Mouse (Mus musculus) heart, postnatal 0 days (tissue): ENCODE measurements at regions not wholly inside any gene's neighbourhood (a gene's known extent, or its start where the extent isn't known, plus 50 kb on each side); places are given as distances from the start of the nearest gene placed in this dataset.

Source experiments
- ATAC-seq: fragments of 200-750 bp; cut with Nextera tagmentation; 2 replicates; pipeline ENCODE4 v1.8.0; 2017; ENCODE audit warnings: low read depth, moderate number of reproducible peaks, moderate library complexity; ENCODE audit not compliant: insufficient read depth
- DNase-seq: peaks from one replicate; pipeline ENCODE4 v3.0.0-alpha.2; 2016; ENCODE audit warnings: low spot score
- H3K27ac ChIP-seq: fragments of 300-500 bp; sonication (generic); 2 replicates; pipeline ENCODE4 v1.5.1; 2014; ENCODE audit warnings: low read depth, mild to moderate bottlenecking
- H3K27me3 ChIP-seq: fragments of 300-500 bp; sonication (generic); 2 replicates; pipeline ENCODE4 v1.6.1; 2014; ENCODE audit warnings: low read length, mixed read lengths; ENCODE audit not compliant: control insufficient read depth, insufficient read depth
- H3K36me3 ChIP-seq: fragments of 300-500 bp; sonication (generic); replicated peaks from 2 replicates; pipeline ENCODE4 v1.6.1; 2014; ENCODE audit warnings: low read length, mixed read lengths; ENCODE audit not compliant: control insufficient read depth, insufficient read depth
- H3K4me1 ChIP-seq: fragments of 300-500 bp; sonication (generic); 2 replicates; pipeline ENCODE4 v1.6.1; 2014; ENCODE audit warnings: antibody characterized with exemption; ENCODE audit not compliant: control insufficient read depth, insufficient read depth
- H3K4me2 ChIP-seq: fragments of 300-500 bp; sonication (generic); 2 replicates; pipeline ENCODE4 v1.6.1; 2014; ENCODE audit warnings: low read depth, mild to moderate bottlenecking, low read length, moderate library complexity
- H3K4me3 ChIP-seq: fragments of 300-500 bp; sonication (generic); 2 replicates; pipeline ENCODE4 v1.5.1; 2014; ENCODE audit warnings: low read depth, low read length
- H3K9ac ChIP-seq: fragments of 300-500 bp; sonication (generic); replicated peaks from 2 replicates; pipeline ENCODE4 v1.6.1; 2014; ENCODE audit warnings: low read depth, low read length, mixed read lengths
- H3K9me3 ChIP-seq: fragments of 300-500 bp; sonication (generic); replicated peaks from 2 replicates; pipeline ENCODE4 v1.6.1; 2016; ENCODE audit warnings: low read length; ENCODE audit not compliant: control insufficient read depth
- CTCF ChIP-seq: IDR thresholded peaks from 2 replicates; pipeline ENCODE4 v1.5.1; 2016; ENCODE audit warnings: antibody characterized with exemption, control low read depth, low read depth
- EP300 ChIP-seq: IDR thresholded peaks from 2 replicates; pipeline ENCODE4 v1.6.1; 2016; ENCODE audit warnings: antibody characterized with exemption, low read depth
- WGBS: fragments of 180-500 bp; shearing (Covaris S2); extraction: QIAGEN DNeasy Blood & Tissue Kit; methylation state at CpG from one replicate; pipeline ENCODE4 v1.1.7; 2014; 5-methylcytosine and 5-hydroxymethylcytosine counted together

- TF ChIP-seq EP300, result no peak
- TF ChIP-seq CTCF, result no peak
- Histone ChIP-seq H3K4me2 (no peak overlapping the region), H3K9me3 (no peaks in the 10 kb centered on the region), H3K9ac (no peak overlapping the region), H3K36me3 (no peaks in the 10 kb centered on the region), H3K4me3 (no peak overlapping the region), H3K4me1 (no peaks in the 10 kb centered on the region), H3K27ac (peak overlapping the region; percentile 32; the same call in 1 of the 2 replicates), H3K27me3 (no peaks in the 10 kb centered on the region)
- DNase-seq, result no peak
- 94% methylated on average over 3 of the region's 3 CpGs for WGBS
- no peak for ATAC-seq
These were observed 92.0 kb downstream of the Cops8 start for GRCm38 (mm10) chr1:90694761-90695160.

GRCm38 (mm10) chr1:90695166-90695749 lies 92.5 kb downstream of the Cops8 start:
- ATAC-seq, result no peak
- Histone ChIP-seq H3K9ac (no peak overlapping the region), H3K4me1 (no peaks in the 10 kb centered on the region), H3K9me3 (no peaks in the 10 kb centered on the region), H3K27me3 (no peaks in the 10 kb centered on the region), H3K36me3 (no peaks in the 10 kb centered on the region), H3K4me2 (no peak overlapping the region), H3K4me3 (no peak overlapping the region), H3K27ac (peak overlapping the region; percentile 4; the same call in 1 of the 2 replicates)
- TF ChIP-seq CTCF (no peak), EP300 (no peak)
- DNase-seq, result no peak
- WGBS, result 67% methylated on average over 10 of the region's 10 CpGs

GRCm38 (mm10) chr1:90696000-90696399 lies 93.2 kb downstream of the Cops8 start:
- H3K27ac ChIP-seq, result peak overlapping the region; percentile 4; the same call in 1 of the 2 replicates
- DNase-seq, result no peak
- ATAC-seq, result no peak

DNA sequence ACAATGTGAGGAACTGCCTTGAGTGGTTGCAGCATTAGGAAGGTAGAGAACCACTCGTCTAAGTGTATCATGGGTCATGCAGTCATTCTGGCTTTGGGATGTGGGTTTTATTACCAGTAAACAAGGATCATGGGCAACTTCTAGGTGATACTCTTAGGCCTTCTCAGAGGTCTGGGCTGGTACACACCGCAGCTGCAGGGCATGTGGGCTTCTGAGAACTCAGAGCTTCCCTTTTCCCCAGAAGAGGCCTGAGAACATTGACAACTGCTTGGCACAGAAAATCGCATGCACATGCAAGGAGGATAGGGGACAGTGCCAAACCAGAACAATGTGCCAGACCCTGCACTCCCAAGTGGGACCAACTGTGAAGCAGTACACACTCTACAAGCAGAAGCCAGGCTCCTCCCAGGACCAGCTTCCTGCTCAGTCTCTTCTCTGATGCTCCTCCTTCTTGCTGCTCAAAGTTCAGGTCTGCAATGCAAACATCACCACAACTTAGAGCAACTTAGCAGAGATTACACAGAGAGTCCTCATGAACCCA lies 94.3 kb downstream of the Cops8 start:
- no peak overlapping the region for H3K9ac ChIP-seq
- no peak overlapping the region for H3K4me3 ChIP-seq
- H3K9me3 ChIP-seq, result no peaks in the 10 kb centered on the region
- TF ChIP-seq CTCF, result no peak
- TF ChIP-seq EP300, result no peak
- no peak overlapping the region for H3K27ac ChIP-seq
- WGBS, result 74% methylated on average over 3 of the region's 3 CpGs
- H3K27me3 ChIP-seq, result no peaks in the 10 kb centered on the region
- ATAC-seq (no peak), DNase-seq (no peak)
- H3K36me3 ChIP-seq, result no peaks in the 10 kb centered on the region
- H3K4me1 ChIP-seq, result no peaks in the 10 kb centered on the region
- H3K4me2 ChIP-seq, result no peak overlapping the region

More at GRCm38 (mm10) chr1:90696000-90696399, 93.2 kb downstream of the Cops8 start:
- no peak overlapping the region for H3K4me2 ChIP-seq
- no peak overlapping the region for H3K9ac ChIP-seq
- WGBS, result 72% methylated on average over 1 of the region's 1 CpGs
- H3K27me3 ChIP-seq, result no peaks in the 10 kb centered on the region
- no peaks in the 10 kb centered on the region for H3K4me1 ChIP-seq
- H3K36me3 ChIP-seq, result no peaks in the 10 kb centered on the region
- no peak for TF ChIP-seq EP300
- TF ChIP-seq CTCF, result no peak
- no peaks in the 10 kb centered on the region for H3K9me3 ChIP-seq
- H3K4me3 ChIP-seq, result no peak overlapping the region

GRCm38 (mm10) chr1:90698618-90699017 lies 95.8 kb downstream of the Cops8 start:
- Histone ChIP-seq H3K9ac (no peak overlapping the region), H3K9me3 (no peaks in the 10 kb centered on the region), H3K4me3 (no peak overlapping the region), H3K4me2 (no peak overlapping the region), H3K4me1 (no peaks in the 10 kb centered on the region), H3K36me3 (no peaks in the 10 kb centered on the region), H3K27me3 (no peaks in the 10 kb centered on the region), H3K27ac (no peak overlapping the region)
- DNase-seq, result no peak
- ATAC-seq, result no peak
- TF ChIP-seq CTCF (no peak), EP300 (no peak)
- 89% methylated on average over 2 of the region's 2 CpGs for WGBS

- TF ChIP-seq EP300 (no peak), CTCF (no peak)
- Histone ChIP-seq H3K4me3 (no peak overlapping the region), H3K27me3 (no peaks in the 10 kb centered on the region), H3K27ac (no peak overlapping the region), H3K4me2 (no peak overlapping the region), H3K9me3 (no peaks in the 10 kb centered on the region), H3K4me1 (no peaks in the 10 kb centered on the region), H3K9ac (no peak overlapping the region), H3K36me3 (no peaks in the 10 kb centered on the region)
- ATAC-seq, result no peak
- WGBS, result 84% methylated on average over 1 of the region's 1 CpGs
- no peak for DNase-seq
These were observed 99.0 kb downstream of the Cops8 start for GRCm38 (mm10) chr1:90701756-90702155.
